Mouse (Mus musculus) mouse trophoblast stem cell (cell line): Measurements from ENCODE around the gene Yap1.

Experiments used
- in situ Hi-C, 2 experiments: fragments of 300-500 bp; cut with MseI, MboI; formaldehyde crosslinking; loops; 2 replicates in 1 of 2; 3 replicates in 1 of 2; pipeline ENCODE4 v1.15.1; 2025

Gene Yap1

DNA sequence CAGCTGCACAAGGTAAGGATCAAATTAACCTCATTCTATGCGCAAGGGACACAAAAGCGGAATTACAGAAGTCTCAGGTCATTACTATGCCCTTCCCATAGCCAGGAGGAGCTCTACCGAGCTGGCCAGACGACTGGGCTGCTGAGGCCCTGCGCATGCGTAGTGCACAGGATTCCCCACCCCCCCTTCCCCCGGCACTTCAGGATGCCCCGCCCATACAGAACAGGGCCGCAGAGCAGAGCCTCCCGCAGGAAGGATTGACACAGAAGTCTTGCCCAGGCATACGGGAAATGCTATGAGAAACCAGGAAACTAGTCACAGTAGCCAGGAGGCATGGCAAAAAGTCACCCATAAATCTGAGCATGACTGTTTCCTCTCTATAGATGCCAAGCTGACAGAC lies 89.9 kb downstream of the Yap1 start:
- in situ Hi-C loops, result no loop called here

DNA sequence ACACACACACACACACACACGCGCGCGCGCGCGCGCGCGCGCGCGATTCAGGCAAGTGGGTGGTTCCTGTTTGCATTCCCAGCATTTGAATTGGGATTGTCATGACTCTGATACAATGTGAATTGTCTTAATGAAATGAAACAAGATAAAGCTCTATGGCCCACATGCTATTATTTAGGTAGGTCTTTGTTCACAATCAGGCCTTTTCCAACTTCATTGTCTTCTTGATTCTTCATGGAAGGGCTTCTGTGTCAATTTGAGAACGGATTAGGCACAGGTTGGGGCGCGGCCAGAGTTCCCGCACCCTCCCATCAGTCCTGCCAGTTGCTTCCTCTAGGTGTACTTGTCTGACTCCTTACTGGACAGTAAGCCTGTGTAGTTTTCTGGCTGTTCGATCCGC lies 90.4 kb downstream of the Yap1 start:
- in situ Hi-C loops, result no loop called here

DNA sequence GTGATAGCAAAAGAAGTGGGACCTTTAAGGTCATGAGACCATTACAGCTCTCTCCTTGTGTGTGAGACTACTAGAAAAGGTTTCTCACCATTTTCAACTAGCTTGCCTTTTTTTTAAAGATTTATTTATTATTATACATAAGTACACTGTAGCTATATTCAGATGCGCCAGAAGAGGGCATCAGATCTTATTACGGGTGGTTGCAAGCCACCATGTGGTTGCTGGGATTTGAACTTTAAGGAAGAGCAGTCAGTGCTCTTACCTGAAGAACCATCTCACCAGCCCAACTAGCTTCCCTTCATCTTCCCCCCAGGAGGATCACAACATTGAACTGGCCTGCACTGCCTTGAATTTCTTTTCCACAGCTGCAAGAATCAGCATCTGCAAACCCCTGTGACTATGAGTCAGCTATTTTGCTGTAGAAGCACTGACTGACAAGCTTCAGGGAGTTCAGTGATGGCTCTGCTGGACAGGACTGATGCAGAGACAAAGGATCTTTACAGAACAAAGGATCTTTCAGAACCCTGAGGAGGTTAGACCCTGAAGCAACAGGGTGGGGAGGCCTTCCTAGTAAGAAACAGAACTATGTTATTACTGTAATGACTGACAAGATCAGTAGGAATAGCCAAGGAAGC lies 96.9 kb downstream of the Yap1 start:
- in situ Hi-C loops, result no loop called here

- in situ Hi-C loops, result no loop called here
Measured at GRCm38 (mm10) chr9:7906564-7906963, 97.8 kb downstream of the Yap1 start.

- in situ Hi-C loops, result no loop called here
Measured at GRCm38 (mm10) chr9:7903825-7904224, 100.6 kb downstream of the Yap1 start.

DNA sequence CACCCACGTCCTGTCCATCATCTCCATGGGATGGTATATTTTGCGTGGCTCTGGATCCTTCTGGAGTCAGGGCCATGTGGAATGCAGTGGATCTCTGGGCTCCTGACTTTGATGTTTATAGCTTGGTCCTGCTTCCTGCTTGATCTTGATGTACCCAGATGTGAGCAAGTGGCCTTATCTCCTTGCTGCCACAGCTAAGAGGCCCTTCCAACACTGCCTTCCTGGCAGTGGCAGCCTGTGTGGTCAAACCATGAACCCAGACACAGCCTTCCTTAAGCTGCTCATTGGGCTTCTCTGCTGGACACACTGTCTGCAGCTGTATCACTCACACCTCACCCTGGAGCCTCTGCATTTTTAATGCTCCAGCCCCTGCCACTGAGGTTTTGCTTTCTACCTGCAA lies 101.1 kb downstream of the Yap1 start:
- in situ Hi-C loops, result no loop called here

GRCm38 (mm10) chr9:7902311-7902710 lies 102.1 kb downstream of the Yap1 start:
- in situ Hi-C loops, result no loop called here

DNA sequence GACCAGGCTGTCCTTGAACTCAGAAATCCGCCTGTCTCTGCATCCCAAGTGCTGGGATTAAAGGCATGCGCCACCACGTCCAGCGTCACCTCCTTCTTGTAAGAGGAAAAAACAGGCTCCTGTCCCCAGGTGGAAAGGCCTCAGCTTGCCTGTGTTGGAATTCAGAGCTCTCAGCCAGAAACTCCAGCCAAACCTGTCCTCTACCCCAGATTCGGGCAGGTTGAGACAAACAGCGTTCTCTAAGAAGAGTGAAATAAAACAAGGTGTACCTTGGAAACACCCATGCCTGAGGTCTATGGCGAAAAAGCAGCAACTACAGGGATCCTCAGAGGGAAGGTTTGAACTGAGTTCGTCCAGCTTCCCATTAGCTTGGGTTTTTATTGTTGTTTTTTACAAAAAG lies 103.4 kb downstream of the Yap1 start:
- in situ Hi-C loops, result no loop called here

DNA sequence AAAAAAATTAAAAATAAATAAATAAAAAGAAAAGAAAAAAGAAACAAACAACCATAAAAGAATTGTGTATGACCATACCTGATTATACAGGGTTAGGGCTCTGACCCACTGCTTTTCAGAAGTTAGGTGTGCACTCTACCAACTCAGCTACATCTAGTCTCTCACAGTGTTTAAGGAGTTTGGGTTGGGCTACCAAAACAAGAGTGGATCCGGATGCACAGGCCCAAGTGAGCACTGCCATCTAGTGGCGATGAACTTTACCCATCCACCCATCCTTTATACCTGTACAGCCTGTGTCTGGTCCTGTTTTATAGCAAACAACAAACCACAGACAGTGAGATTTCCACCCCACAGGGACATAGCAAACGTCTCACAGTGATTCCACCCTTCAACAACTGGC lies 106.9 kb downstream of the Yap1 start:
- in situ Hi-C loops, result loop anchor here (5.0 to 10.0 kb wide), 2 partner anchors 183 to 185 kb away; no protein-coding TSS in a partner anchor

- in situ Hi-C loops, result loop anchor here in 1 of 2 experiments (10.0 kb wide), 1 partner anchor 177 kb away; no protein-coding TSS in a partner anchor
Measured at GRCm38 (mm10) chr9:7891796-7892195, 112.6 kb downstream of the Yap1 start.

DNA sequence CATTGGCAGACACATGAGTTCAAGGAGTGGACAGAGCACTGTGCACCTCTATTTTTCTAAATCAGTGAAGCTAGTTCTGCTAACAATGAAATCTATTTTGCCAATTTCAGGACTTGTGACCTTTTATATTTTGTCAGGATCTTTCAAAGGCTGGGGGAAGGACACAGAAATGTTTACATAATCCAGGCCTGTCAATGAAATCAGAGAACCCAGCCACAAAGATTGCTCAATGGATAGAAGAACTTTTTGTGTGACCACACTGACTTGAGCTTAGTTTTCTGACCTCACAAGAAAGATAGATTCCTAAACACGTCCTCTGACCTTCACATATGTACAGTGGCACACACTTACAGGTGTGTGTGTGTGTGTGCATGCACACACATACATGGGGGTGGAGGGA lies 113.2 kb downstream of the Yap1 start:
- in situ Hi-C loops, result loop anchor here in 1 of 2 experiments (10.0 kb wide), 1 partner anchor 176 kb away; no protein-coding TSS in a partner anchor

- in situ Hi-C loops, result no loop called here
Measured at GRCm38 (mm10) chr9:7884346-7884745, 120.0 kb downstream of the Yap1 start.

DNA sequence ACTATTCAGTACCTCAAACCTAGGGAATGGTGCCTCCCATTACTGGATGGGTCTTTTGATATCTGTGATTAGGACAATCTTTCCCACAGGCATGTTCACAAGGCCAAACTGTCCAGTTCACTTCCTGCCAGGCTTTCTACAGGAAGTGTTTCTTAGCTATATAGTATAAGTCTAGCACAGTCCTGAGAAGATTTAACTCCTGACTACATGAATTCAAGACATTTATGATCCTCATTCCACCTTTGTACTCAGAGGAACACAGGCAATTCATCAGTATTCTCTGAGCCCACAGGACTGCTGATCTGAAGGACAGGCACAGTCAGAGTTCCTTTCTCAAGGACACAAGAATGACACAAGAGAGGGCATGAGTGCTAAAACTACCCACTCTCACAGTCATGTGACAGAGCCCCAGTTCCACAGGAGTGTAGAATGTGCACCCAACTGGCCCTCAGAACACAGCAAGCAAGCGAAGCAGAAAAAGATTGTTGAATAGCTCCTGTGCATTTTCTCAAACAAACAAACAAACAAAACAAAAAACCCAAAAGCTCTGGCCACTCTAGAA lies 122.0 kb downstream of the Yap1 start:
- in situ Hi-C loops, result no loop called here
